Mouse (Mus musculus): ENCODE measurements around the gene Nmnat3.

Gene Nmnat3

GRCm38 (mm10) chr9:98311316-98311965 is 24.2 kb downstream of the Nmnat3 start:
- no peak for DNase-seq (ENCODE audit: low read depth, low spot score)

- DNase-seq (ENCODE audit: low read depth, low spot score): no peak
Measured at GRCm38 (mm10) chr9:98312622-98313374, 25.6 kb downstream of the Nmnat3 start.

GRCm38 (mm10) chr9:98313587-98313986 is 26.4 kb downstream of the Nmnat3 start:
- DNase-seq (ENCODE audit: low read depth, low spot score): no peak

GRCm38 (mm10) chr9:98314059-98314650 is 26.9 kb downstream of the Nmnat3 start:
- DNase-seq (ENCODE audit: low read depth, low spot score): no peak

GRCm38 (mm10) chr9:98317897-98318296 is 30.7 kb downstream of the Nmnat3 start:
- no peak for DNase-seq (ENCODE audit: low read depth, low spot score)

- no peak for DNase-seq (ENCODE audit: low read depth, low spot score)
Measured at GRCm38 (mm10) chr9:98318875-98319274, 31.6 kb downstream of the Nmnat3 start.

GRCm38 (mm10) chr9:98320785-98321184 is 33.5 kb downstream of the Nmnat3 start:
- no peak for DNase-seq (ENCODE audit: low read depth, low spot score)

- no peak for DNase-seq (ENCODE audit: low read depth, low spot score)
Measured at GRCm38 (mm10) chr9:98326088-98326487, 38.9 kb downstream of the Nmnat3 start.

- no peak for DNase-seq (ENCODE audit: low read depth, low spot score)
Measured at GRCm38 (mm10) chr9:98328415-98329176, 41.4 kb downstream of the Nmnat3 start.

- no peak for DNase-seq (ENCODE audit: low read depth, low spot score)
Measured at GRCm38 (mm10) chr9:98329274-98330105, 42.3 kb downstream of the Nmnat3 start.

- no peak for DNase-seq (ENCODE audit: low read depth, low spot score)
Measured at GRCm38 (mm10) chr9:98333219-98333754, 46.1 kb downstream of the Nmnat3 start.

GRCm38 (mm10) chr9:98337881-98338769 is 50.9 kb downstream of the Nmnat3 start:
- no peak for DNase-seq (ENCODE audit: low read depth, low spot score)

GRCm38 (mm10) chr9:98339971-98340370 is 52.7 kb downstream of the Nmnat3 start:
- no peak for DNase-seq (ENCODE audit: low read depth, low spot score)

GRCm38 (mm10) chr9:98340427-98340826 is 53.2 kb downstream of the Nmnat3 start:
- no peak for DNase-seq (ENCODE audit: low read depth, low spot score)

GRCm38 (mm10) chr9:98345840-98346239 is 58.6 kb downstream of the Nmnat3 start:
- DNase-seq (ENCODE audit: low read depth, low spot score): no peak

GRCm38 (mm10) chr9:98346240-98346639 is 59.0 kb downstream of the Nmnat3 start:
- no peak for DNase-seq (ENCODE audit: low read depth, low spot score)

GRCm38 (mm10) chr9:98347021-98347420 is 59.8 kb downstream of the Nmnat3 start:
- no peak for DNase-seq (ENCODE audit: low read depth, low spot score)

- no peak for DNase-seq (ENCODE audit: low read depth, low spot score)
Measured at GRCm38 (mm10) chr9:98350318-98351144, 63.3 kb downstream of the Nmnat3 start.

- no peak for DNase-seq (ENCODE audit: low read depth, low spot score)
Measured at GRCm38 (mm10) chr9:98352332-98352731, 65.1 kb downstream of the Nmnat3 start.

Data from retina, adult 2 months (tissue).